Mouse (Mus musculus) CD4-positive, CD25-positive, alpha-beta regulatory T cell, adult 2 months (primary cell): ENCODE measurements around the gene Gm11492.

Source experiments
- DNase-seq: peaks from one replicate; pipeline ENCODE4 v3.0.0-alpha.2; 2012; ENCODE audit warnings: low read depth, low spot score

Gene Gm11492

DNA sequence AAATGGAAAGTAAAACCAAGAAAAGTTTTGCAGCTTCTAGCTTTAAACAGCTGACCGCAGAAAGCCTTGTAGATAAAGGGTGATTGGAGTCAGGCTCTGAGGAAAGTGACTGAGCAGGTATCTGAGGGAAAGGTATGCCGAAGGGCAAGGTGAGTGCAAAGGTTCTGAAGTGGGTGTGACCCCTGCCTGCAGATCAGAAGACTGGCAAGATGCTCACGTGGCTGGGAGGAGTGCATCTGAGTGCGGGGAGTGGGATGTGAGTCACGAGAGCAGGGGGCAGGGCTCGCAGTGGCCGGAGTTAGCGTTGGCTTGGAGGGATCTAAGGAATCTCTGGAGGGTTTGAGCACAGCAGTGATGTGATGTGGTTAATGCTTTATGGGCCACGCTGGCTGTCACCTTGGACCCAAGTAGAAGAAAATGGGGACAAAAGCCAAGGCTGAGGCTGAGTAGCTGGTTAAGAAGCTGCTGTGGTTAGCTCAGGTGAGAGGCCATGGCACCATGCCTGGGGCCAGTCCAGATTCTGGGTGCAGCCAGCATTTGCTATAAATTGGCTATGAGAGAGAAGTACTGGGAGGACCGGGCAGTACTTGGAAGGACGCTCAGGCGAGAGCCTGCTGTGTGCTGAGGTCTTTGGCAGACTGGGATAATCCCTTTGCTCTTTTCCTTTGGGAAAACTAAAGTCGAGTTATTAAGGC lies 33.1 kb downstream of the Gm11492 start:
- no peak for DNase-seq

GRCm38 (mm10) chr11:87600322-87600853 lies 33.9 kb downstream of the Gm11492 start:
- no peak for DNase-seq

DNA sequence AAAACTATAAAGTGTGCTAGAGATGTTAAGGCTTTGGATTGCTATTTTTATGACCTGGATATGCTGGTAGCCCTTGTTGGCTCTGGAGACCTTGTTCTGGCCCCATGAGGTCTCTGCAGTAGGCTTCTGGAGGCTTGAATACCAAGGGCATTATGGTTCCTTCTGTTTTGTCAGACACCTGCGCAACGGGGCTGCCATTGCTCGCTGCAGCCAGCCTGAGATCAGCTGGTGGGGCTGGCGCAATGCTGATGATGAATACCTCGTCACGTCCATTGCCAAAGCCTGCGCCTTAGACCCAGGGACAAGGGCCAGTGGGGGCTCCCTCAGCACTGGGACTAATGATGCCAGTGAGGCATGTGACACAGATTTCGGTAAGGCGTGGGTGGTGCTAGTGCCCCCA lies 35.8 kb downstream of the Gm11492 start:
- DNase-seq = no peak

GRCm38 (mm10) chr11:87603571-87603970 lies 37.1 kb downstream of the Gm11492 start:
- DNase-seq = no peak

DNA sequence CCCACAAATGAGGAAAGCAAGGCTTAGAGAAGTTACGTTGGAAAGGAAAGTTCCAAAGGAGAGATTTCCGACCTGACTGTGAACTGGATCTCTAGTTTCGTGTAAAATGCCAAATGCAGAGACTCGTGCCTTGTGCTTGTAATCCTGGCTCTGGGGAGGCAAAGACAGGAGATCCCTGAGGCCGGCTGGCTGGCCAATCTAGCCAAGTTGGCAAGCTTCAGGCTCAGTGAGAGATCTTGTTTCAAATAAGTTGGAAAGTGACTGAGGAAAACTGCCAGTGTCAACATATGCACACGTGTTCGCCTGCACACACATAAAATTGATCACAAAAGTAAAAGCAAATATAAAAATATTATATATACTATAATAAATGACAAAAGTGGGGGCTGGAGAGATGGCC lies 42.8 kb downstream of the Gm11492 start:
- no peak for DNase-seq

DNA sequence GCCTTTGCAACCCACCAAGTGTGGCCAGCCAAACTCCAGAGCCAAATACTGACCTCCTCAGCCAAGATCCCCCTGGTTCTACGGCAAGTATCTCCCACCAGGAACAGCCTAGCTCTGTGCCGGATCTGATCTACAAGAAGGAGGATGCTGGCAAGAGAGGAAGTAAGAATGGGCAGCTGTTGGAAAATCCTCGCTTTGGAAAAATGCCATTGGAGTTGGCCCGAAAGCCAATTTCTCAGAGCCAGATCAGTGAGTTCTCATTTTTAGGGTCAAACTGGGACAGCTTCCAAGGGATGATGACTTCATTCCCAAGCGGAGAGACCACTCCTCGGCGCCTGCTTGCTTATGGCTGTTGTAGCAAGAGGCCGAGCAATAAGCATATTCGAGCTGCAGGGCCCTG lies 45.1 kb downstream of the Gm11492 start:
- DNase-seq = no peak

DNA sequence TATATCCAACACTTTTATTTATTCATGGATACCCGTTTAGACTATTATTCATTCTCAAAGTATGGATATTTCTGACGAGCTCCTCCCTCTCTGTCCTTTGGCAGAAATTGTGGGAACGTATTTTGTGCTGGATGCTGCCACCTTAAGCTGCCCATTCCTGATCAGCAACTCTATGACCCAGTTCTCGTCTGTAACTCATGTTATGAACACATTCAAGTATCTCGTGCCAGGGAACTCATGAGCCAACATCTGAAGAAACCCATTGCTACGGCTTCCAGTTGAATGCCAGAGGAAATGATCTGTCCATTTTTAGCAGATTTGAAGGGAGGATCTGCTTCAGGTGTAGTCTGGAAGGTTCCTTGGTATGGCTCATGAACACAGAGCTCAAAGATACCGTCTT lies 47.5 kb downstream of the Gm11492 start:
- no peak for DNase-seq

DNA sequence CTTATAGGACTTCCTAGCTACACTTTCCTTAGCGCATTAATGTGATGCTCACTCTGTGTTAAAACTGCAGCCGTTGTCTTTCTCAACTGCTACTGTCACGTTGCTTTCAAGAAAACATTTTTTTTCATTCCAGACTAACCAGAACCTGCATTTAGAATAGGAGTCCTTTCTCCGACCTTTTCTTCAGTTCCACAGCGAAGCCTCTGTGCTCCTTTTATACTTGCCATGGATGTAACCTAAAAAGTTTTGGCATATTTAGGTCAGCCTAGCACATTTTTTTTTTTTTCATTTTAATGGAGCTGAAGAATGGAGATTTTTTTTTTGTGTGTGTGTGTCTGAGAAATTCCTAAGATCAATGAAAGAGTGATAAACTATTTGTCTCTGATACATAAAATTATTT lies 49.1 kb downstream of the Gm11492 start:
- DNase-seq = no peak

- DNase-seq = no peak
These were observed 49.5 kb downstream of the Gm11492 start for GRCm38 (mm10) chr11:87615952-87616351.

- no peak for DNase-seq
These were observed 50.5 kb downstream of the Gm11492 start, which contains the start of gene Hsf5 for GRCm38 (mm10) chr11:87616790-87617474. Gene Hsf5 (plus strand): TSS chr11:87617164.

DNA sequence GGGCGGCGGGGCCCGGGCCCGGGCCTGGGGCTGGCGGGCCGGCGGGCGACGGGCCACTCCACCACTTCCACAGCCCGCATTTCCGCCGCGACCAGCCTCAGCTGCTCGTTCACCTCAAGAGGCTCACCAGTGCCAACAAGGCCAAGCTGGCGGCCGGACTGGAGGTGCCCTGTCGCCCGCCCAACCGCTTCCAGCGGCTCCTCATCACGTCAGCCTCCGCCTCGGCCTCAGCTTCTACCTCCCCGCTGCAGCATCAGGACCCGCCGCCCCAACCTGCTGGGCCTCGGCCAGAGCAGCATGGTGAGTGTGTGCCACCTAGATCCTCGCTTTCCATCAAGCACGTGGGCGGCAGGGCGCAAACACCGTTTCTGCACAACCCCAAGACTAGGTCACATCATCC lies 51.2 kb downstream of the Gm11492 start:
- no peak for DNase-seq
